Mouse (Mus musculus) limb, embryonic 12.5 days (tissue): ENCODE results near the gene Klf9. TPM values are rescaled to one million over a fixed set of nuclear protein-coding genes. Genes with fewer than 3 reads are reported as not detected.

Source experiments
- ATAC-seq: fragments of 200-750 bp; cut with Nextera tagmentation; 2 replicates; pipeline ENCODE4 v1.8.0; 2017; ENCODE audit warnings: low read depth, moderate TSS enrichment; ENCODE audit not compliant: insufficient number of reproducible peaks, insufficient read depth, low FRiP score, low TSS enrichment
- H3K27ac ChIP-seq: fragments of 300-500 bp; sonication (generic); 2 replicates; pipeline ENCODE4 v1.5.1; 2016; ENCODE audit warnings: mild to moderate bottlenecking, moderate library complexity
- H3K27me3 ChIP-seq: fragments of 300-500 bp; sonication (generic); 2 replicates; pipeline ENCODE4 v1.6.1; 2016; ENCODE audit warnings: mild to moderate bottlenecking, moderate library complexity
- H3K36me3 ChIP-seq: fragments of 300-500 bp; sonication (generic); 2 replicates; pipeline ENCODE4 v1.6.1; 2016; ENCODE audit warnings: mild to moderate bottlenecking, moderate library complexity
- H3K4me1 ChIP-seq: fragments of 300-500 bp; sonication (generic); replicated peaks from 2 replicates; pipeline ENCODE4 v1.6.1; 2016
- H3K4me2 ChIP-seq: fragments of 300-500 bp; sonication (generic); 2 replicates; pipeline ENCODE4 v1.6.1; 2016; ENCODE audit warnings: mild to moderate bottlenecking, moderate library complexity
- H3K4me3 ChIP-seq: fragments of 300-500 bp; sonication (generic); replicated peaks from 2 replicates; pipeline ENCODE4 v1.5.1; 2016; ENCODE audit warnings: mild to moderate bottlenecking
- H3K9ac ChIP-seq: fragments of 300-500 bp; sonication (generic); replicated peaks from 2 replicates; pipeline ENCODE4 v1.6.1; 2016; ENCODE audit warnings: mild to moderate bottlenecking, moderate library complexity
- H3K9me3 ChIP-seq: fragments of 300-500 bp; sonication (generic); 2 replicates; pipeline ENCODE4 v1.6.1; 2016; ENCODE audit warnings: mild to moderate bottlenecking, moderate library complexity
- WGBS: fragments of 180-500 bp; shearing (Covaris S2); methylation state at CpG from one replicate; pipeline ENCODE4 v1.1.7; 2016; 5-methylcytosine and 5-hydroxymethylcytosine counted together
- polyA plus RNA-seq: library from polyadenylated mRNA; unstranded; fragments of >200 nt; fragmentation: Nextera tagmentation; extraction: Ambion mirVana; gene quantifications from 2 replicates; pipeline ENCODE4 v1.2.1, GENCODE M21; 2016

Gene Klf9
- polyA plus RNA-seq, 1 experiment from 2014 or later: 2.7 TPM

- no peak overlapping the region for H3K9ac ChIP-seq
- H3K9me3 ChIP-seq: no peaks in the 10 kb centered on the region
- H3K4me2 ChIP-seq: peak overlapping the region; percentile 87; the same call in 1 of the 2 replicates
- H3K27ac ChIP-seq: no peak overlapping the region
- no peaks in the 10 kb centered on the region for H3K36me3 ChIP-seq
- ATAC-seq: no peak
- peaks cover 40% of the 10 kb centered on the region for H3K4me1 ChIP-seq
- H3K4me3 ChIP-seq: no peak overlapping the region
- 12% methylated on average over 7 of the region's 7 CpGs for WGBS
- peaks cover 62% of the 10 kb centered on the region for H3K27me3 ChIP-seq
Observed at GRCm38 (mm10) chr19:23132720-23133426, 8.2 kb upstream of the Klf9 start.

- Histone ChIP-seq H3K9ac (no peak overlapping the region), H3K4me1 (peaks cover 40% of the 10 kb centered on the region), H3K4me3 (peak overlapping the region; percentile 40; the same call in 1 of the 2 replicates), H3K27me3 (peaks cover 65% of the 10 kb centered on the region), H3K9me3 (no peaks in the 10 kb centered on the region), H3K27ac (no peak overlapping the region), H3K4me2 (peak overlapping the region; percentile 87), H3K36me3 (no peaks in the 10 kb centered on the region)
- ATAC-seq: 0 out of 2 replicates have a peak, but pooled peaks have one; percentile 4
- 4% methylated on average over 9 of the region's 9 CpGs for WGBS
Observed at GRCm38 (mm10) chr19:23133427-23134094, 7.5 kb upstream of the Klf9 start.

GRCm38 (mm10) chr19:23134095-23134440, 7.0 kb upstream of the Klf9 start:
- H3K4me1 ChIP-seq: peaks cover 40% of the 10 kb centered on the region
- peak overlapping the region; percentile 40 for H3K4me3 ChIP-seq
- peak overlapping the region; percentile 87 for H3K4me2 ChIP-seq
- H3K9me3 ChIP-seq: no peaks in the 10 kb centered on the region
- H3K27me3 ChIP-seq: peaks cover 65% of the 10 kb centered on the region
- no peak overlapping the region for H3K27ac ChIP-seq
- H3K36me3 ChIP-seq: no peaks in the 10 kb centered on the region
- no peak overlapping the region for H3K9ac ChIP-seq
- ATAC-seq: 0 out of 2 replicates have a peak, but pooled peaks have one; percentile 29
- 0% methylated on average over 14 of the region's 14 CpGs for WGBS

- Histone ChIP-seq H3K4me2 (peak overlapping the region; percentile 87), H3K4me3 (peak overlapping the region; percentile 40), H3K4me1 (peaks cover 40% of the 10 kb centered on the region), H3K9me3 (no peaks in the 10 kb centered on the region), H3K27me3 (peaks cover 65% of the 10 kb centered on the region), H3K36me3 (no peaks in the 10 kb centered on the region), H3K9ac (peak overlapping the region; percentile 48; the same call in 1 of the 2 replicates), H3K27ac (no peak overlapping the region)
- 1% methylated on average over 47 of the region's 47 CpGs for WGBS
- peak; percentile 29; the same call in 1 of the 2 replicates for ATAC-seq
Observed at GRCm38 (mm10) chr19:23134441-23135301, 6.4 kb upstream of the Klf9 start.

- H3K9me3 ChIP-seq: no peaks in the 10 kb centered on the region
- H3K27ac ChIP-seq: no peak overlapping the region
- H3K9ac ChIP-seq: peak overlapping the region; percentile 48
- H3K27me3 ChIP-seq: peaks cover 65% of the 10 kb centered on the region
- peaks cover 40% of the 10 kb centered on the region for H3K4me1 ChIP-seq
- peak overlapping the region; percentile 87 for H3K4me2 ChIP-seq
- peak overlapping the region; percentile 40 for H3K4me3 ChIP-seq
- peak; percentile 2; the same call in 1 of the 2 replicates for ATAC-seq
- no peaks in the 10 kb centered on the region for H3K36me3 ChIP-seq
- under 1% methylated on average over 55 of the region's 55 CpGs for WGBS
Observed at GRCm38 (mm10) chr19:23135349-23136201, 5.5 kb upstream of the Klf9 start.

GRCm38 (mm10) chr19:23136202-23136850, 4.7 kb upstream of the Klf9 start:
- under 1% methylated on average over 27 of the region's 27 CpGs for WGBS

GRCm38 (mm10) chr19:23137295-23137694, 3.7 kb upstream of the Klf9 start:
- Histone ChIP-seq H3K4me3 (no peak overlapping the region), H3K27me3 (peaks cover 65% of the 10 kb centered on the region), H3K27ac (no peak overlapping the region), H3K9ac (no peak overlapping the region), H3K36me3 (no peaks in the 10 kb centered on the region), H3K4me2 (no peak overlapping the region), H3K9me3 (no peaks in the 10 kb centered on the region), H3K4me1 (peaks cover 49% of the 10 kb centered on the region)
- WGBS: 40% methylated on average over 2 of the region's 2 CpGs
- no peak for ATAC-seq

More at GRCm38 (mm10) chr19:23136202-23136850, 4.7 kb upstream of the Klf9 start:
- Histone ChIP-seq H3K4me1 (peaks cover 40% of the 10 kb centered on the region), H3K4me2 (peak overlapping the region; percentile 87), H3K4me3 (peak overlapping the region; percentile 40), H3K27ac (no peak overlapping the region), H3K9ac (peak overlapping the region; percentile 48), H3K27me3 (peaks cover 64% of the 10 kb centered on the region), H3K36me3 (no peaks in the 10 kb centered on the region), H3K9me3 (no peaks in the 10 kb centered on the region)
- no peak for ATAC-seq

GRCm38 (mm10) chr19:23139756-23140470, 1.1 kb upstream of the Klf9 start:
- H3K27me3 ChIP-seq: peaks cover 68% of the 10 kb centered on the region
- peak overlapping the region; percentile 95 for H3K4me2 ChIP-seq
- no peak overlapping the region for H3K27ac ChIP-seq
- 44% methylated on average over 12 of the region's 12 CpGs for WGBS
- no peak for ATAC-seq
- H3K4me3 ChIP-seq: peak overlapping the region; percentile 60
- peaks cover 35% of the 10 kb centered on the region for H3K4me1 ChIP-seq
- no peaks in the 10 kb centered on the region for H3K9me3 ChIP-seq
- no peaks in the 10 kb centered on the region for H3K36me3 ChIP-seq
- no peak overlapping the region for H3K9ac ChIP-seq

- peak; percentile 6 for ATAC-seq
- peak overlapping the region; percentile 64; the same call in 1 of the 2 replicates for H3K27ac ChIP-seq
- whole genome bisulfite sequencing: under 1% methylated on average over 66 of the region's 94 CpGs
Observed at GRCm38 (mm10) chr19:23141391-23142281, 610 bp downstream of the Klf9 start.

More at GRCm38 (mm10) chr19:23141391-23142281, 610 bp downstream of the Klf9 start:
- Histone ChIP-seq H3K36me3 (no peaks in the 10 kb centered on the region), H3K9ac (peak overlapping the region; percentile 57), H3K9me3 (no peaks in the 10 kb centered on the region), H3K4me3 (peak overlapping the region; percentile 60), H3K4me1 (peaks cover 20% of the 10 kb centered on the region), H3K4me2 (peak overlapping the region; percentile 95), H3K27me3 (peaks cover 55% of the 10 kb centered on the region)
